Mouse (Mus musculus): ENCODE data around the gene Rpa1.

DNA sequence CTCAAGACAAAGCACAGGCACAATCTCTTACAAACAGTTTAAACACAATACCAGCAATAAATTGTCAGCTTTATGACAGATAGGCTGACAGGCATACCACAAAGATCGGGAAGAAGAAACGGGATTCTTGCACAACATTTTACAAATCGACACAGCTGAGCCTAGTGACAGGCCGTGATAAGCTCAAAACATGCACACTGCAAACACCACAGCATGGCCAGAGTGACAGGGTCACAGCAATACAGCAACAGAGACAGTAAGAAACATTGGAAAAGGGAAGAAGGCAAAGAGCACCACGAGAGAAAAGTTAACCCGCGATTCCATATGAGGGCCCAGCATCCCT lies 22.2 kb downstream of the Rpa1 start:
- TF ChIP-seq CTCF (IDR thresholded peaks at IDR 0.05; ENCODE audit: insufficient read depth, low read depth, low read length) (no peak), POLR2A (IDR thresholded peaks at IDR 0.05; ENCODE audit: insufficient read depth, low read depth, low read length) (no peak)

Data from olfactory bulb, adult 2 months (tissue).